Mouse (Mus musculus) lung, adult 2 months (tissue): ENCODE data around the gene Slpi.
"Not testable (repeated sequence)": the region's sequence is repeated elsewhere in the genome, so short reads cannot be mapped to it uniquely, and the experiment has no call there.

Experiments
- CTCF ChIP-seq: fragments of 200-500 bp; IDR thresholded peaks from 2 replicates; pipeline ENCODE4 v1.5.1; 2011; ENCODE audit warnings: mild to moderate bottlenecking, low read length, control low read depth; ENCODE audit not compliant: insufficient read depth
- POLR2A ChIP-seq: fragments of 200-500 bp; IDR thresholded peaks from 2 replicates; pipeline ENCODE4 v1.6.1; 2011; ENCODE audit warnings: low read depth, mild to moderate bottlenecking, control low read depth, low read length, borderline replicate concordance; ENCODE audit errors: extremely low read depth

- TF ChIP-seq POLR2A, CTCF: not testable (repeated sequence)
Measured at GRCm38 (mm10) chr2:164347697-164348096, 41.2 kb downstream of the Slpi start.
